Mouse (Mus musculus) layer of hippocampus, adult 2 months (tissue): Measurements from ENCODE around the gene Gmnn. TPM values are rescaled to one million over a fixed set of nuclear protein-coding genes. Genes with fewer than 3 reads are reported as not detected.

Experiments used
- DNase-seq, 2 experiments: peaks; one replicate each; pipeline ENCODE4 v3.0.0; 2022; ENCODE audit warnings: low spot score in 2 of 2
- H3K27ac ChIP-seq: fragments of 200-600 bp; 2 replicates; pipeline ENCODE4 v1.8.1; 2022
- H3K4me3 ChIP-seq: fragments of 200-600 bp; 2 replicates; pipeline ENCODE4 v1.8.1; 2022; ENCODE audit warnings: mild to moderate bottlenecking
- CTCF ChIP-seq: fragments of 200-600 bp; conservative IDR thresholded peaks from 2 replicates; pipeline ENCODE4 v1.8.1; 2022; ENCODE audit warnings: antibody characterized with exemption, mild to moderate bottlenecking, moderate library complexity
- long read RNA-seq, 2 experiments: library from polyadenylated mRNA; stranded (forward); transcript quantifications; one replicate each; pipeline ENCODE4 v2.0.0; 2021; ENCODE audit warnings: borderline mapping rate in 2 of 2
- total RNA-seq, 2 experiments: library from RNA; stranded (reverse); gene quantifications; 2 replicates each; pipeline ENCODE4 v1.2.3; 2021

Gmnn gene
- total RNA-seq = 1 to 10 TPM; 2.3 to 2.9 TPM
- long read RNA-seq, experiment 1, partial matches to known transcripts = 0 of 1 reads
- long read RNA-seq, experiment 1, other reads (novel, unspliced or antisense) = 0 of 1 reads
- long read RNA-seq, experiment 2, partial matches to known transcripts = 0 of 3 reads
- long read RNA-seq, experiment 2, other reads (novel, unspliced or antisense) = 1 of 3 reads

DNA sequence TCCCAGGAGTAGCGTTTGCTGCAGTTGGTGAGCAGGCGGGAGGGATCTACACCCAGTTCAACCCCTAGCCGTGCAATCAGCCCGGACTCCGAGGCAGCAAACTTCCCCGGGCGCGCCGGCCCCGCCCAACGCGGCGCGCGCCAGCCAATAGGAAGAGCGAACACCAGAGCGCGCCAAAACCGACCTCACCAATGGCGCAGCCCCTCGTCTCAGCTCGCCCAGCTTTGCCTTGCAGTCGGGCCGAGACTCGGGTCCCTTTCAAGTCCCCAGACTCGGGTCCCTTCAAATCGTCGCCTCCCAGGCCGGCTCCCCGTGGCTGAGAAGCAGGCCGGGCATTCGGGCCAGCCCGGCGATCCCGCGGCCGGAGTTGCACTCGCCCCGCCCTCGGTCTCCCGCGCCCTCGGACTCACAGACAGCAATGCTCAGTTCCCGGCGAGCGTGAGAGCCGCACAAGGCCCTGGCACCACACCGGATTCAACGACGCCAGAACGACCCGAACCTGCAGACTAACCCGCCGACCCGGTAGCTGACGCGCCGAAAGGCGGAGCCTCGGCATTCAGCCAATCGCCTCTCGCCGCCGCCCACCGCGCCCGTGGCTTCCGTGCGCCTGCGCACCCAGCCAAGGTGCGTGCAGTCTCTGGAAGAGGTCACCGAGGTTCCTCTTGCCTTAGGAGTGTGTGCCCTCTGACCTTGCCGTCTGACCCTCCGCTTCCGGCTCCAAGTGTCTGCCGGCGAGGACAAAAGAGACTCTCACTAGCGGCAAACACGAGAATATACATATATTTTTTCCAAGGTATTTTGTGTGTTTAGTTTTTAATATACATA lies at the start of gene Gmnn:
Gmnn (minus strand) TSS at position 521 of the 825 bp plus-strand sequence.
- Histone ChIP-seq H3K4me3 (peak within 1 kb of the TSS; percentile 95), H3K27ac (peak within 1 kb of the TSS; percentile 52; the same call in 1 of the 2 replicates)
- peak; percentile 67 to 77 for DNase-seq
- 0 out of 2 replicates have a peak, but pooled peaks have one; percentile 5 for TF ChIP-seq CTCF

DNA sequence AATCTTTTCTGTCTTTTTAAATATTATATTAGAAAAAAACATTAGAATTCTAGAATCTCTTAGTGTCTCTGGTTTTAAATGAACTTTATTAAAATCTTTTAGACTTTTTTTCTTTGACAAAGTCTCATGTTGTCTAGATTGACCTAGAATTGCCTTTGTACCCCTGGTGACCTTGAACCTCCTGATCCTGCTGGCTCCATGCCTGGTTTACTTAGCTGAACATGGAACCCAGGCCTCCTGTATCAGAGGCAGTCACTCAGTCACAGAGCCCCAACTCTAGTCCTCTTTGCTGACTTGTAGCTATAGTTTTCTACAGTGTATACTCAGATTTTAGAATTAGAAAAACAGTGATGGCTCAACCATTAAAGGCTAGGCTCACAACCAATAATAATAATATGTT lies 44.4 kb upstream of the Gmnn start:
- H3K4me3 ChIP-seq = no peak overlapping the region
- no peak overlapping the region for H3K27ac ChIP-seq
- DNase-seq = no peak
- no peak for TF ChIP-seq CTCF

DNA sequence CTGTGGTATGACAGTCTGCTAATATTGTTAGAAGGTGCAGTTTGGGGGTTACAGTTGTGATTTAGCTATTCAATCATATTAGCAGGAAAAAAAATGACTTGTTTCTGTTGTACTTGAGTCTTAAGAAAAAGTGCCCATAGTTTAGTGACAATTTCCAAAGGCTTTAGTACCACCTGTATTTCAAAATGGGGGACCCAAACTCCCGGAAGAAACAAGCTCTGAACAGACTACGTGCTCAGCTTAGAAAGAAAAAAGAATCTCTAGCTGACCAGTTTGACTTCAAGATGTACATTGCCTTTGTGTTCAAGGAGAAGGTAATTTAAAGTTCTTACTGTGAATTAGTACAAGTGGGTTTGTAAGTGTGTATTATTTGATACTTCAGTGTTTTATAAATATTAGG lies 41.5 kb upstream of the Gmnn start:
- DNase-seq = no peak
- TF ChIP-seq CTCF = no peak
- peak overlapping the region; percentile 92 for H3K4me3 ChIP-seq
- no peak overlapping the region for H3K27ac ChIP-seq

DNA sequence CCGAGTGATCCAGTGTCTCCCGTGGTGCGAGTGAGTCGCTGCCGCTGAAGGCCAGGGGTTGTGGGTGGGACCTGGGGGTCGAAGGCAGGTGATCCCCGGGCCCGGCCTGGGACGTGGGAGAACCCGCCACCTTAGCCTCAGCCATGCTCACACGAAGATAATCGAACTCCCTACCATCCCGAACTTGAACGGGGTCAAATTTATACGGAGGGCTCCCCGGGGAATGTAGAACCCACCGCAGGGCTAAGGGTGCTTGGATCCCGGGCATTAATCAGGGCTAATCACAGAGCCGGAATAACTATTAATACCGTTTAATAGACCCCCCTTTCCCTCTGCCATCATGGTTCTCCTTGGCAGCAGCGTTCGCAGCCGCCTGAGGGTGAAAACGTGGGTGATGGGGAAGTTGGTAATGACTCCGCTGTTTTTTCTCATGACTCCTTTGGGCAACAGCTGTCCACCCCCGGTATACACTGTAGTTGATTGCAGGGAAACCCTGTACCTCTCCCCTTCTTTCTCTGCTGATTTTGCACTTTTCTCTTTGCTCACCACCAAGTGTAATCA lies 40.5 kb upstream of the Gmnn start:
- TF ChIP-seq CTCF = no peak
- DNase-seq = peak in 1 of 2 experiments; percentile 11
- Histone ChIP-seq H3K4me3 (peak overlapping the region; percentile 92), H3K27ac (peak overlapping the region; percentile 93)

DNA sequence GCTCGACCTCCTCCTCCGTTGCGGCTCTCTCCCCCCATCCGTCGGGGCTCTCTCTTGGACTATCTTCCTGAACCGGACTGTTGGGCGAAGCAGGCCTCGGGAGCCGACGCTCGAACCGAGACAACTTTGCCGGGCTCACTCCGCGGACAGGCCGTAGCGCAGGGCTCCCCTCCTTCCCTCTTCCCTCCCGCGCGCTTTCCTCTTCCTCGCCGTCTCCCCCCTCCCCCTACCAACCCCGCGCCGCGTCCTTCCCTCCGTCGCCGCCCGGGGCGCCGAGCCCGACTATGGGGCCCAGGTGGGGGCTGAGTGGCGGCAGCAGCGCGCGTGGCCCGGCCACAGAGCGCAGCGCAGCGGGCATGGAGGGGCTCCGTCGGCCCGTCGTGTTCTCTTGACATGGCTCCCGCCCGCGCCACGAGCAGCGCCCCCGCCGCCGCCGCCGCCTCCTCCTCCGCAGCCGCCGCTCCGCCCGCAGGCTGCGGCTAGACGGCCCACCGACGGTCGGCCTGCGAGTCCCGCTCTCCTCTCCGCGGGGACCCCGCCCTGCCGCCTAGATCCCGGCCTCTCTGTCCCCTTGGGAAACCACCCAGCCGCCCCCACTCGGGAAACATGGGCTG lies 39.7 kb upstream of the Gmnn start, which contains the start of gene BC005537:
BC005537 (plus strand) TSS at position 350 of the 614 bp plus-strand sequence.
- peak within 1 kb of the TSS; percentile 92 for H3K4me3 ChIP-seq

DNA sequence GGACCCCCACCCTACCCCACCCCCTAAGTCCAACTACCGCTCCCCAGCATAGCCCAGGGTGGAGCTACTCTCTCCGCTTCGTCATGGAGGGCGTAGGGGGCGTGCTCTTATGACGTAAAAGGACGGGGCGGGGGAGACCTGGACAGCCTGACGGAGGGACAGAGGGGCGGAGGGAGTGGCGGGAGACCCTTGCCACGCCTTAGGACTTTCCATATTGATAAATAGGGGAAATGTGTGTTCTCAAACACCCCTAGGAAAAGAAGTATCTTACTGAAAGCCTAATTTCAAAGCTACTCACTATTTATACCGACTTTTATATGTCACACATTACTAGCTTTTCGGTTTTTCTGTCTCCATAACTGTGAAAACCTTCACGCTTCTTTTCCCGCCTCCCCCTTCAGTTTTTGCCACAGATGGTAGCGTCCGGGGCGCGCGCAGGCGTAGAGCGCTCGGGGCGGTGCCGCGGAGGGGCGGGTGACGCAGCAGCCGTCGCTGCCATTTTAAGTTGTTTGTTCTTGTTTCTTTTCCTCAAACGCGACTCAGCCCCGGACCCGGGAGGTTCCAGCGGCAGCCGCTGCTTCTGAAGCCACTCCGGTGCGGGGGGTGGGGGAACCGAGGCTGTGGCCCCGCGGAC lies 39.1 kb upstream of the Gmnn start:
- Histone ChIP-seq H3K4me3 (peak overlapping the region; percentile 92), H3K27ac (peak overlapping the region; percentile 93)
- peak; percentile 97 to 99 for DNase-seq
- TF ChIP-seq CTCF = no peak

More for the DNA sequence above, 39.7 kb upstream of the Gmnn start, which contains the start of gene BC005537:
- peak in 1 of 2 experiments; percentile 40 for DNase-seq
- peak within 1 kb of the TSS; percentile 93 for H3K27ac ChIP-seq
- peak; percentile 55 for TF ChIP-seq CTCF

DNA sequence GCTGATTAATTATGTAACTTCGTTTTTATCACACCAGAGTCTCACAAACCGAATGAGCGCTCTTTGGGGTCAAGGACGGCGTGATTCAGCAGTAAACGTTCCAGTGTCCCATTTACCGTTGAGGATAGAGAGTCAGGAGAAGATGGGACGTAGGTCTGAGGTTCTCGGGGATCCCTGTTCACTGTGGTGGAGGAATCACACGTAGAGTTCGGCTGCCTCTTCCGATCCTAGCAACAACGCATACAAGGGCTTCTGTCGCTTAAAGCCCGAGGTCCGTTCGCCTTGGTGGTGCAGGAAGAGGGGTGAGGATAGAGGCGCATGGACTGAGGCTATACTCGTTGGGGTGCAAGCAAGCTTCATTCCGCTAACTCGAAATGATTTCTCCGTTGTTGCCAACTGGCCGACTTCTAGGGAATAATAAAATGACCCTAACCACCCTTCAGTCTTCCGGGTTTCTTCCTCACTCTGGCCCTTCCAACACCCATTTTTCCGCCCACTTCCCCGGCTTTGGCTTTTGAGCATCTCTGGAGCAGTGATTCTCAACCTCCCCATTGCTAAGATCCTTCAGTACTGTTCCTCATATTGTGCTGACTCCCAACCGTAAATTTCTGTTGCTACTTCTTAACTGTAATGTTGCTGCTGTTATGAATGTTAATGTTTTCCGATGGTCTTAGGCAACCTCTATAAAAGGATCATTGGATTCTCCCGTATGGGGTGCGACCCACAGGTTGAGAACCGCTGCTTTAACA lies 38.4 kb upstream of the Gmnn start:
- H3K4me3 ChIP-seq = peak overlapping the region; percentile 92
- DNase-seq = peak; percentile 12 to 44
- H3K27ac ChIP-seq = peak overlapping the region; percentile 93
- TF ChIP-seq CTCF = no peak

DNA sequence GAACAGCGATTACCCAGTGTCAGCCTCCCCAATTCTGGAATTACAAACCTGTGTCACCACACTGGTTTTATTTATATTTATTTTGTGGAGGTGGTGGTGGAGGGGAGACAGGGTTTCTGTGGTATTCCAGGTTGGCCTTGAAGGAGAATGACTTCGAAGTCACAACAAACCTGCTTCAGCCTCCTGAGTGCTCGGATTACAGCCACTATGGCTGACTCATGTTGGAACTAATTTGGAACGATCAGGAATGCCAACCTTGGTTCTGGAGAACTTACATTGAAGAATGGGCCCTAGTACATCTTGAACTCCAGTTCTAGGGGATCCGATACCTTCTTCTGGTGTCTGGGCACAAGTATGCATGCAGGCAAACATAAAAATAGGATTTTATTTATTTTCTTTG lies 37.7 kb upstream of the Gmnn start:
- H3K27ac ChIP-seq = peak overlapping the region; percentile 93
- H3K4me3 ChIP-seq = peak overlapping the region; percentile 92
- DNase-seq = no peak
- no peak for TF ChIP-seq CTCF

DNA sequence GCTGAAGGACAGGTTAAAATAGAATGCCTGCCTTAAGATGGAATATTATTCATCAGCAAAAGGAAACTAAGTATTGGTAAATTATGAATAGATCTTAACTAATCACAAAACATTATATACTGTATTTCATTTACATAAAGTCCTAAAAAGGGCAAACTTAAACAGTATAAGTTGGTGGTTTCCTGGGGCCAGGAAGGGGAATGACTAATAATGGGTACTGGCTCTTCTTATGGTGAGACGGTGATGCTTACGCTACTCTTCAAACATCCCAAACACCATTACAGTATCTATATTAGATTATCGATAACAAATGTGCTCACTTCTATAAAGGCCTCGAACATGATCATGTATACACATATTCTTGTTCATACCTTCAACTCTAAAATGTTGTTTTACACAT lies 37.0 kb upstream of the Gmnn start:
- DNase-seq = no peak
- H3K27ac ChIP-seq = no peak overlapping the region
- no peak overlapping the region for H3K4me3 ChIP-seq
- no peak for TF ChIP-seq CTCF

DNA sequence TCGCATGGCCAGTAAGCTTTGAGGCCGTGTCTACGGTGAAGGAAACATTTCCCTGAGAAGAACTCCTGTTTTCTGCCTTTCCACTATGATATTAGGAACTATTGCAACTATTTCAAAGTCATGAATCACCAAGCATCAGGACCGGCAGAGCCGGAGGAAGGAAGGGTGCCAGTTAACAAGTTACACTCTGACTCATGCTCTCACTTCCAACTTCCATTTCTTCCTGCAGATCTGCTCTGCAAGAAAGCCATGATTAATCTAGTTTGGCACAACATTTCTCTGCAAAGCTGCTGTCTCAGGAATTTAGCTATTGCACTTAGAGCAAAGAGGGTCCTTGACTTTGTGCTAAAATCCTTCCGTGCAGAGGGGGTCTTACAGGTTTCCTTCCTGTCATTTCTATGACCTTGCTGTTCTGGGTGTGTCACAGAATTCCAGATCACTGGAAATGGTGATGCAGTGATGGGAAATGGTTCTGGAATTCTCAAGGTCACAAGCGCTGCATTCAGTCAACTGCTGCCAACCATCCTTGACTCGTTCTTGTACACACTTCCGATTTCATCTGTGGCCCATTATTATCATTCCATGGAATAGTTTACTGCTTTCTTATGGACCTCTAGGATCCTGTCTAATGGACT lies 30.8 kb upstream of the Gmnn start:
- H3K4me3 ChIP-seq = no peak overlapping the region
- TF ChIP-seq CTCF = no peak
- H3K27ac ChIP-seq = no peak overlapping the region
- no peak for DNase-seq

DNA sequence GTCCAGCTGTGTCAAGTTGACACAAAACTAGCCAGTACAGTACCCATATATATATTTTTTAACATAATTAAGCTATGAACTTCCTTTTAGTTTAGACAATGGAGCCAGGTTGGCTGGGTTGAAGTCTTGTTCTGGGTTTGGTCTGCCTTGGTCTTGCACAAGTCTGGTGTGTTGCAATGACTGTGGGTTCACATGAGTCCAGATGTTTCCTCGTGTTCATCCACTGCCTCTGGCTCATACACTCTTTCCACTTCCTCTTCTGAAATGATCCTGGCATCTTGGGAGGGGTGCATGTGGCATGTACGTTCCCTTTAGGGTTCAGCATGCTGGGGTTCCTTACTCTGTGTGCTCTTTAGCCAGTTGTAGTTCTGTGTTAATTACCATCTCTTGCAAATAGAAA lies 29.6 kb upstream of the Gmnn start:
- TF ChIP-seq CTCF = no peak
- Histone ChIP-seq H3K4me3 (no peak overlapping the region), H3K27ac (no peak overlapping the region)
- no peak for DNase-seq

DNA sequence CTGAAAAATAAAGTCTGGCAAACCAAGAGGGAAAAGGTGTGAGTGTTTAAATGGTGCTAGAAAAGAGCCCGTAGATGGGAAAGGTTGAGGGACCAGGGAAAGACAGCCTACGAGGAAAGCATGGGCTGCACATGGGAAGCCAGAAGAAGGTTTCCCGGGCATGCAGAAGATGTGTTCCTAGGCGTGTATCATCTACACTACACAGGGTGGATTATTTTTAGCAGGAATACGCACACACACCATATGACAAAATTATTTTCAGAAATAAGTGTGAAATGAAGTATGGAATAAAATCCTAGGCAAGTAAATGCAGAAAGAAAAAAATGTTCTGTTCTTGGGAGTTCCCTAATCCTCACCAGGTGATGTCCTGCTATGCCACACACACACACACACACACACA lies 25.8 kb upstream of the Gmnn start:
- H3K4me3 ChIP-seq = no peak overlapping the region
- no peak for TF ChIP-seq CTCF
- no peak for DNase-seq
- H3K27ac ChIP-seq = no peak overlapping the region
